Mouse (Mus musculus) lung, adult 2 months (tissue): ENCODE data around the gene Cyp4f16.
"Not testable (repeated sequence)": the region's sequence is repeated elsewhere in the genome, so short reads cannot be mapped to it uniquely, and the experiment has no call there.

ENCODE experiments used
- CTCF ChIP-seq: fragments of 200-500 bp; IDR thresholded peaks from 2 replicates; pipeline ENCODE4 v1.5.1; 2011; ENCODE audit warnings: mild to moderate bottlenecking, low read length, control low read depth; ENCODE audit not compliant: insufficient read depth
- POLR2A ChIP-seq: fragments of 200-500 bp; IDR thresholded peaks from 2 replicates; pipeline ENCODE4 v1.6.1; 2011; ENCODE audit warnings: low read depth, mild to moderate bottlenecking, control low read depth, low read length, borderline replicate concordance; ENCODE audit errors: extremely low read depth

DNA sequence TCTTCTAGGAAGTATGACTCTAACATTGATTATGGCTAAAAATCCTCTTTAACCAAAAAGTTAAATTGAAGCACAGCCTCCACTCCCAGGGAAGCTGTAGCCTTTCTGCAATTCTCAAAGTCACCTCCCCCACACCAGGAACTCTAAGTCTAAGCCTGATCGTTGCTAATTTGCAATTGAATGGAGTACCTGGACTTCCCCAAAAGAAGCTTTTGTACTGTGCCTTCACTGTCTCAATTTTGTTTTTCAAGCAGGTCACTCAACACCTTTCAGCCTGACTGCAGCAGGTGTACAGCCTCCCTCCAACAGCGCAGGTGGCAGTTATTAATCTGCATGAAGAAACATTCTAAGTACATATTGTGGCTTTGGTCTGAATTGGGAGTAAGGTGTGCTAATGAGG, 26.9 kb downstream of the Cyp4f16 start:
- not testable (repeated sequence) for TF ChIP-seq CTCF, POLR2A
